Mouse (Mus musculus) cerebellum, adult 18-20 months (tissue): ENCODE results near the gene Mllt10.

Experiments
- DNase-seq, 2 experiments: peaks; one replicate each; pipeline ENCODE4 v3.0.0; 2021

Mllt10 gene

DNA sequence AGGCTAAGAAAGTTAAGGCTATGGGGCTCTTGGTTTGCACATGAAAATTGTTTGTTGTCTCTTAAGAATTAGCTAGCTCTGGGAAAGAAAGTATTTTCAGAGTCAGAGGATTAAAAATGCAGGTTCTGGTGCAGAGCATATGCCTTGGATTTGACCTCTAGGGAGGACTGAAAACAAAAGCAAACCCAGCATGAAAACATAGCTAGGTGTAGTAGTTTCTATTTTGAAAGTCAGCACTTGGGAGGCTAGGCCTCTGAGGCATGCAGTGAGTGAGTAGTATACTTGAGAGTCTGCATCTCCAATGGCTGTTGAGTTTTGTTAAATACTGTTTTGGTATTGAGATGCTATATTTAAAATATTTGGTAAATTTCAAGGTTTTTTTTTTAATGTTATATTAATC lies 39.3 kb downstream of the Mllt10 start:
- DNase-seq: no peak

DNA sequence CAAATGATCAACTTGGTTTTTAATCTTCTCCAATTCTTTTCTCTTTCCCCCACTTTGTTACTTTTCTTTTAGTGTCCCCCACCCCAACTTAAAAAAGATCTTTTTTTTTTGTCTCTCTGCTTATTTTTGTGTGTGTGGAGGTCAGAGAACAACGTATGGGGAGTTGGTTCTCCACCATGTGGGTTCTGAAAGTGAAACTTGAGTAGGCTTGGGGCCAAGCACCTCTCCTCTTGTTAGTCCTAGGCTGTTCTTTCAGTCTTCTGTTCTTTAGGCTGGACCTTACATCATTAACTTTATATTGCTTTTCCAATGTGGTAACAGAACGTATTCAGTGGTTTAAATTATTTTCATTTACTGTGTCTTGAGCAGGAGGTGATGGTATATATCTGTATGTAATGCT lies 40.8 kb downstream of the Mllt10 start:
- DNase-seq: no peak

DNA sequence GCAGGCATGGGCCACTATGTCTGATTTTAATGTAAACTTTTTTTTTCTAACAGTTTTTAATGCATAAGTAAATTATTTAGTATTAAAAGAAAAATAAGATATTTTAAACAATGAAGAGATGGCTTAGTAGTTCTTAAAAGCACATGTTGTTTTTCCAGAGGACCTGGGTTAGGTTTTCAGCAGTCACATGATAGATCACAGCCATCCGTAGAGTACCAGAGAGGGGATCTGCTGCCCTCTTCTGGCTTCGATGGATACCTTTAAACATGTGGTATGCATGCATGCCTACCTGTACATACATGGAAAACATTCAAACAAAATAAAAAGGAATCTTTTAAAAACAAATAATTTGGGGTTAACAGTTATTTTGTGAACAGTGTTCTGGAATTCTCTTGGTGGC lies 45.9 kb downstream of the Mllt10 start:
- peak in 1 of 2 experiments; percentile 12 for DNase-seq

DNA sequence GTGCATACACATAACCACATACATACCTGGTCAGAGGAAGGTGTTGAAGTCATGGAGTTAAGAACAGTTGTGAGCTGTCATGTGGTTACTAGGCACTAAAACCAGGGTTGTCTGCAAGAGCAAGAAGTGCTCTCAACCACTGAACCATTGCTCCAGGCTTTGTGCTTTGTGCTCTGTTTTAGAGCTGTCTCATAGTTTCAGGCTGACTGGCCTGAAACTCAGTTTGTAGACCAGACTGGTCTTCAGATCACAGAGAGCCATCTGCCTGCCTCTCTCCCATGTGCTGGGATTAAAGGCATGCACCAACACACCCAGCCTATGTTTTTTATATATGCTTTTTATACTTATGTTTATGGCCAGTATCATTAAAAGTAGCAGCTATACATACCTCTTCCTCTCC lies 52.5 kb downstream of the Mllt10 start:
- DNase-seq: no peak

DNA sequence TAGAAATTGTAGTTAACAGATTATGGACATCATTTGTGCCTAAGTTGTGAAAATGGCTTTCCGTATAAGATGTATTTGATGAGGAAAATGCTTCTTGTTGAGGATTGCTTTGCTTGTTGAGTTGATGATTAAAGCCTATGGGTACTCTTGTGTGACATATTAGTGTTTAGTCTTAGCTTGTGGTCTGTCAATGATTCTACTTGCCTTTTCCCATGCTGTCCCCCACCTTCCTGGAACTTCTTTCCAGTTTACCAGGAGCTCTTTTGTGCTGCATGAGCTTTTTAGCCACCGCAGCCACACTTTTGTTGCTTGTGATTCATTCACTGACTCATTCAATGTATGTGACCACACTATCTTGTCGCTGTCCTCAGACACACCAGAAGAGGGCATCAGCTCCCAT lies 53.2 kb downstream of the Mllt10 start:
- DNase-seq: no peak

DNA sequence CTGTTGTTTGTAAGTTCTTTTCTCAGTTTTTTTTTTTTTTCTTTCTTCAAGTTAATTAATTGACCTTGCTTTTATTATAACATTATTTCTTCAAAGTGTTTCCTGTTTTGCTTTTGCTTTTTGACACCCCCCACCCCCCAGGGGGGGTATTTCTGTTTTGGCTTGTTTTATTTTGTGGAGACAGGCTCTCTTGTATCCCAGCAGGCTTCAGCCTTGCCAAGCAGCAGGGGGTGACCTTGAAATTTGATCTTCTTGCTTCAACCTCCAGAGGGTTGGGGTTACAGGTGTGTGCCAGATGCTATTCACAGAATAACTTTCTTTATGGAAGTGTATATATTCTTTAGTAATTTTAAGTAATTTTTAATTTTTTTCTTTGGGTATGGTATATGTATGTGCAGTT lies 56.4 kb downstream of the Mllt10 start:
- peak in 1 of 2 experiments; percentile 11 for DNase-seq

DNA sequence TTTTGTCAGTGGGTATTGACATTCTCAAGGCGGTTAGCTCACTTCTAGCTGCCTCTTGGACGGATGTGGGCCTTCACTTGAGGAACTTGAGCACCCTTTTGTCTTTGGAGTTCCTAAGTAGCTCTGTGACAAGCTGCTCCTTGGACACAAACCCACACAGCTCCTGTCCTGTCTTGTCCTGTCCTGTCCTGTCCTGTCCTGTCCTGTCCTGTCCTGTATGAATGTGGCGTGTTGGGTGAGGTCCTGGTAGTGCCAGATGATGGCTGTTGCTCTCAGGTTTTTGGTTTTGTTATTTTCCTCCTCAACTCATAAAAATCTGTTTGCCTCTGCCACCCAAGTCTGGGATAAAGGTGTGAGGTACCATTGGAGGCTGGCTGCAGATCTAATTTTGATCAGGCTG lies 61.4 kb downstream of the Mllt10 start:
- no peak for DNase-seq

DNA sequence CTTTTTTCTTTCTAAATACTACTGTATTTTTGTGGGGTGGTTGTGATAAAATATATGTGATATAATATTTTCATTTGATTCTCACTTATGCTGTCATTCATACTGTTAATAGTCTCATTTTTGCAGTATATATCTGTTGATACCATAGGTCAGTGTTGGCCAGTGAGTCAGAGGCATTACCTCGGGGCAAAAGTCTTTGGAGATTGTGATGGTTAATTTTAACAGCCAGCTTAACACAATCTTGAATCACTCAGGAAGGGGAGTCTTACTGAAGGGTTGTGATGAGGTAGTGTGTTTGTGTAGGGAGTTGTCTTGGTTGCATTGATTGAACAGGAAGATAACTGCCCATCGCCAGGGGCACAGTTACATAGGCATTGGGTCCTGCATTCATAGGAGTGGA lies 83.1 kb downstream of the Mllt10 start:
- DNase-seq: no peak

DNA sequence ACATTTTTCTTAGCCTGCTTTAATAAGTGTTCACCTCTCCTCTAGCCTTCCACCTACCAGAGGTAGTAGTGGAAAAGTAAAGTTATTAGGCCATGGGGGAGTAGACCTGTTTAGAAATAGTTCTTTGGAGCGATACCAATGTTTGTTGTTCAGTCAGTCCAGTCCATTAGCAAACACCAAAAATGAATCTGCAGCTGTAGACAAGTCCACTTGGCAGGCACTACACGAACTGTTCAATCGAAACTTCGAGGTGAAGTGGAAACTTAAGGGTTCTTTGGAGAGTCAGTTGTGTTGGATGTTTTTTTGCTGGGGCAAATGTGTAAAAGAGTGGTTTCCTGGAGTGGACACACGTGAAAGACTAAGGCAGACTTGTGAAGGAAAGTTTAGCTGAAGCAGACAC lies 84.6 kb downstream of the Mllt10 start:
- no peak for DNase-seq

DNA sequence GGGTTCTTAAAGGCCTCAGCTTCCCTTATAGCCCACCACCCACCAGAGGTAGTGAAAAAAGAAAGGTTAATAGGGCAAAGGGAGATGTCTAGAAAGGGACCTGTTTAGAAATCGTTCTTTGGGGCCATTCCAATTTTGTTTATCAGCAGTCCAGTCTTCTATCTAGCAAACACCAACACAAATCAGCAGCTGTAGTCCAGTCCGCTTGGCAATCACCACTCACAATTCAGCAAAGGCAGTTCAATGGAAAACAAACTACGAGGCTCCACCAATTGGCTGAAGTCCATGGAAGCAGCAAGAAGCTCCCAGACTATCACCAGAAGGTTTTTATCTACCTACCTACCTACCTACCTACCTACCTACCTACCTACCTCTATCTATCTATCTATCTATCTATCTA lies 101.1 kb downstream of the Mllt10 start:
- no peak for DNase-seq

DNA sequence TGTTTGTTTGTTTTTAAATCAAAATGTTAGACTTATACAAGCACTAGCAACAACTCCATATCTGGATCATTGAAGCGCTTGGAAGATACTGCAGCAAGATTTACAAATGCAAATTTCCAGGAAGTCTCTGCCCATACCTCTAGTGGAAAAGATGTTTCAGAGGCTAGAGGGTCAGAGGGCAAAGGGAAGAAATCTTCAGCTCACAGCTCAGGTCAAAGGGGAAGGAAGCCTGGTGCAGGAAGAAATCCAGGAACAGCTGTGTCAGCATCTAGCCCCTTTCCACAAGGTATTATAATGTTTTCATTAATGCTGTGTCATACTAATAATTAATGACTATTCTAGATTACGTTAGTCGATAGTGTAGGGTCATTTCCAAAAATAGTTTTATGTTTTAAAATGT lies 104.4 kb downstream of the Mllt10 start:
- no peak for DNase-seq

DNA sequence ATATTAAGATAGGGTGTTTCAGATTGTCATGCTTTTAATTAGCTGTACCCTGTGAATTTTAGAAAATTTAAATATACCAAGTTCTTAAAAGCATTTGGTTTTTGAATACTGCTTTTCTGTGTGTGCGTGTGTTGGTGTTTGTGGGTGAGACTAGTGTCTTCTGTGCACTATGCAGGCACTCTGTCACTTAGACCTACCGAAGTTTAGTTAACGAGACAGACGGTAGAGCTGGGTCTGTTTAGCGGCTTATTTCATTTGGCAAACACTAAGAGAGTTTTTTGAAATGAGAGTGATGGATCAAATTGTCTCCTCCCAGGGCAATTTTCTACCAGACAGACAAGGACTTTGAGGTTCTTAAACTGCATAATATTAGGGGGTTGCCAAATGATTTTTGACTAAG lies 106.0 kb downstream of the Mllt10 start:
- no peak for DNase-seq

DNA sequence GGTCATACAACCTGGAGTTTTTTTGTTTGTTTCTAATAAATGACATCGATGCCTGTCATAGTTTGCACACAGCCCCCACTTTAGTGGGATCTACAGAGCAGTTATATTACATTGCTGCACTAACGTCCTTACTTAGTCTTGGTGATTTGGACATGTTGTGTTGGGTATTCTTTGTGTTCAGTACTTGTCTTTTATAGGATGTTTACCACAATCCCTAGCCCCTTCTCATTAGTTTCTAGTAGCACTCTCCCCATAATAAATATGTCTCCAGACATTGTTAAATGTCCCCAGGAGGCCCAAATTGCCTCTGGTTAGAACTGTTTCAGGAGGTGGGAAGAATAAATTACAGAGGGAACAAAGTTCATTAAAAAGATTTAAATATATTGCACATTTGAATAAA lies 110.5 kb downstream of the Mllt10 start:
- DNase-seq: no peak

DNA sequence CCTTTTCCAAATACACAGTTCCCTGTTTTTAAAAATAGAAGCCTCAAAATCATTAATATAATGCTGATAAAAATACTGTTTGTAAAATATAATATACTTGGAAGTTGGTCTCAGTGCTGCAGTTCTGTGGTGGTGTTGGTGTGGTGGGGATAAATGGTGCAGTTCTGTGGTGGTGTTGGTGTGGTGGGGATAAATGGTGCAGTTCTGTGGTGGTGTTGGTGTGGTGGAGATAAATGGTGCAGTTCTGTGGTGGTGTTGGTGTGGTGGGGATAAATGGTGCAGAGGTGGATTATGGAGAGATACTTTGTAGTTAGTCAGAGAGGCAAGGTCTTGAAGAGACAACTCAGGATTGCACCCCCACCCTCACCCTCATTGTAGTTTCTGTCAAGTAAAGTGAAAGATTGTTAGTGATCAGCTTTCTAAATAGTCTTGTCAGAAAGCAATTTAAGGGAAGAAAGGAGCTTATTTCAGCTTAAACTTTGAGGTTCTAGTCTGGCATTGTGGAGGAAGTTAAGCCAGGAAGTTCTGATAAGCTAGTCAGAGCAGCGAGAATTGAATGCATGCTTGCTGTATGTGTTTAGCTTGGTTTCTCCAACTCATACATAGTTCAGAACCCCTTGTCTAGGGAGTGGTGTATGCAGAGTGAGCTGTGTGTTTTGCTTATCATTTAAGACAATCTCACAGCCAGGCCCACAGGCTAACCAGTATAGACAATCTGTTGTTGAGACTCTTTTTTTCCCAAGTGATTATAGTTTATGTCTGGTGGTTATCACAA lies 114.3 kb downstream of the Mllt10 start:
- no peak for DNase-seq

DNA sequence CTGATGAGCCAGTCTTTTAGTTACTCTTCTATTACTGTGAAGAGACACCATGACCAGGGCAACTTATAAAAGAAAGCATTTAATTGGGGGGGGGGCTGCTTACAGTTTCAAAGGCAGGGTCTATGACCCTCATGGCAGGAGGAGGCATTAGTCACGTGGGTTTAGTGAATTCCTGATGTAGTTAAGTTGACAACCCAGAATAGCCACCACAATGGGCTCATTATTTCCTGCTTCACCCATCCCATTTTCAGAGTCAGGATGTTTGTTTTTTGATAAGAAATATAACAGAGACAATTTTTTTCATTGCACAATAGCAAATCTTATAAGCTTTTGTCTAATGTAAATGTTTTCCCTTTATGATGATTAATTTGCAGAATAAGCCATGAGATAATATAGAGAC lies 120.2 kb downstream of the Mllt10 start:
- DNase-seq: no peak

DNA sequence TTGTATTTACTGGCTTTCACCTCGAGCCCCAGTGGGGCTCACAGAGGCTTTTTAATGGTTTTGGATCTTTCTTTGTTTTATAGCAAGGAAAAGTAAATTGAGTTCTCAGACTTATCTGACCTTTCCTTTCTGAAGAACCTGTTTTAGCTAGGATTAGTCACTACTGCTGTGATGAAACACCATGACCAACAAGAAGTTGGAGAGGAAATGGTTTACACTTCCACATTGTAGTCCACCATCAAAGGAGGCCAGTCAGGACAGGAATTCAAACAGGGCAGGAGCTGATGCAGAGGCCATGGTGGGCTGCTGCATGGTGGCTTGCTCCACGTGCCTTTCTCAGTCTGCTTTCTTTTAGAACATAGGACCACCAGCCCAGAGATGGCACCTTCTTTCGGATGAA lies 121.2 kb downstream of the Mllt10 start:
- no peak for DNase-seq

DNA sequence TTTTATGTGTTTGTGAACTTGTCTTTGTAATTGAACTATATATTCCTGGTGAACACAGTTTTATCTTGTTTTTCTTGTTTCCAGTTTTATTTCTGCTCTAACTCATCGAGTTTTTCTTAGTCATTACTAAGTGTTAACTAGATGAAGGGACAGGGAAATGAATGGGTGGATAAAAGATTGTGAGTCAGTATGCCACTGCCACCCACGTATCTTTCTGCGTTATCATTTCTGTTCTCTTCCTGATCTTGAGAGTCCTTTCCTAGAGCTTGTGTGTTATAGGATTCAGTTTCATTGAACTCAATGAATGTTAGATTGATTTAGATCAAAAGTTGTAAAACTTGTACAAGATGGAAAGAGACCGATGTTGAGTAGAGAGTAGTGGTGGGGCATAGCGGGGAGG lies 125.3 kb downstream of the Mllt10 start:
- no peak for DNase-seq

DNA sequence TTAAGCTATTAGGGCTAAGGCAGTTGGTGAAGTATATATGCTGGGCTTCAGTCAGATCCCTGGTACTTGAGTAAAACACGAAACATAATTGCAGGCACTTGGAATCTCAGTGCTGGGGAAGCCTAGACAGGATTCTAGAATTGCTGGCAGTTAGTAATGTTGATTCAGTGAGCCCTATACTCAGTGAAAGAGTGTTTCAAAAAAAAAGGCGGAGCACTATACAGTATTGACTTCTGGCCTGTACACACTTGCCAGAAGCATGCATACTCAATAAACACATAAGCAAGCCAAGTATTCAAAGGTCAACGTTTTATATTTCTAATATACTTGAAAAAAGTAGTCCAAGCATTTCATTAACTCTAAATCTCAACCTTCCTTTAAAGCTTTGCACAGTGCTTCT lies 126.6 kb downstream of the Mllt10 start:
- DNase-seq: no peak

DNA sequence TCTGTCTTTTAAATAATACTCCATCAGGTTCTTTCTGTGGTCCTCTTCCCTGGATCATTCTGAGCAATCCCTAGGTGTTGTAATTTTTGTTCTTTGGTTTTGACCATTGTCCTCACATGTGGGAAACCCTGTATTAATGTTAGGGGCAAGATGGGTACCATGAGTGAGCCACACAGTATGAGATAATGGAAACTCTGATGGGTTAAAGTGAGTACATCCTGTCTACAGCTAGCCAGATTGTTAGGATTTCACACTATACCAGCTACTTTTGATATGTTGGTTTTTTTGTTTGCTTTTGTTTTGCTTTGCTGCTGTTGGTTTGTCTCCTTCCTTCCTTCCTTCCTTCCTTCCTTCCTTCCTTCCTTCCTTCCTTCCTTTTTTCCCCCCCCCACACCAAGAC lies 128.0 kb downstream of the Mllt10 start:
- no peak for DNase-seq

DNA sequence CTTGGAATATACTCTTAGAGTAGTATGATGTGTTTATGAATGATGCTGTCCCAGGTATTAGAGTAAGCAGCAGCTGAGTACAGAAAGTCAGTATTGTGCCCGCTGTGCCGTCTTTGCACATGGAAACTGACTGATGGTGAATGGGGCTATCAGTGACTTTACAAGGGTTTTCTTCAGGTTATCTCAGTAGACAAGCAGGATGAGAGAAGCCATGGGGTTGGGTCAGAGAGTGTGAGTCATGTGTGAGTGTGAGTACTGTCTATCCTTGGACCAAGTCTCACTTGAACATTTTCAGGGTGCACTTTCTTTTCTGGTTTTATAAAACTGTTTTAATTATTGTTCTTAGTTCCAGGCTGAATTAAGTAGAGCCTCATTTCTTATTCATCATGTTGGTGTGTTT lies 133.3 kb downstream of the Mllt10 start:
- DNase-seq: no peak

DNA sequence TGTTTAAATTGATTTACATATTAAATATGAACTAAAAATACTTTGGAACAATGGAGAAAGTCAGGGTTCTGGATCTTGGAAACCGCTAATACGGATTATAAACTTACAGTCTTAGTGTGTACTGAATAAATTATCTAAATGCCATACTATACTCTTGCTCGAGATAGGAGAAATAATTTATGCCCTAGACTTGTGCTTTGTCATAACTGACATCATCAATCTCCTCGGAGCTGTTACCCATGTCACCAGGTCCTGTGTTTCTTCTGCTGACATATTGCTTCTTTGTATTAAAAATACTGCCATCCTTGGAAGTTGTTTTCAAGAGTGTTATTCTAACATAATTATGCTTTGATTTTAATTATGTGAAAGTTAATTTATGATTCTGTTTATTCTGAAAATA lies 140.2 kb downstream of the Mllt10 start:
- no peak for DNase-seq

DNA sequence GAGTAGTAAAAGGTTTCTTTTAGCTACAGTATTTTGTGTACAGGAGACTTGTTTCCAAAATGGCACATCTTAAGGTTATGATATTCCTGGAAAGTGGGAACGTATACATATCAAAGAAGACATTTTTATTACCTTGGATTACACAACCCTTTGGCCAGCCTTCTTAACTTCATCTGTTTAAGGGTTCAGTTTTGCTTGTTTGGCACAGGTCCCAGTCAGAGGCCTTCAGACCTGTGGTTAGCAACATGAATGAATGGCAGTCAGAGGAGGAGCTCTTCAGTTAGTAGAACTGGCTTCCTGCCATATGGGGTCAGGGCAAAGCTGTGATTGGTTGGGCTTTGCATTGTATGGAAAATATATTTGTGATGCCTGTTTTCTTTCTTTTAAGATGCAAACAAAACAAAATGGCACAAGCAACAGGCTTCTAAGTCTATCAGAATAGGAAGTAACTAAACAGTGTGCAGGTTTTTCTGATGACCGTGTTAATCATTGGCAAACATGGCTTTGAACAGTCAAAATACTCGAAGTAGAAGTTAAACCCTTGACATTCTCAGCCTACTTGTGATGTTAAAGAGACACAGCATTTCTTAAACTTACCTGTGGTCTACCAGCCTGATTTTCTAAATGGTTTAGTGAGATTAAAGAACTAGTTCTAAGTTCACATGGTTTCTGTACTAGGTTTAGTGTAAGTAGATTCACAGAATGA lies 140.8 kb downstream of the Mllt10 start:
- no peak for DNase-seq

DNA sequence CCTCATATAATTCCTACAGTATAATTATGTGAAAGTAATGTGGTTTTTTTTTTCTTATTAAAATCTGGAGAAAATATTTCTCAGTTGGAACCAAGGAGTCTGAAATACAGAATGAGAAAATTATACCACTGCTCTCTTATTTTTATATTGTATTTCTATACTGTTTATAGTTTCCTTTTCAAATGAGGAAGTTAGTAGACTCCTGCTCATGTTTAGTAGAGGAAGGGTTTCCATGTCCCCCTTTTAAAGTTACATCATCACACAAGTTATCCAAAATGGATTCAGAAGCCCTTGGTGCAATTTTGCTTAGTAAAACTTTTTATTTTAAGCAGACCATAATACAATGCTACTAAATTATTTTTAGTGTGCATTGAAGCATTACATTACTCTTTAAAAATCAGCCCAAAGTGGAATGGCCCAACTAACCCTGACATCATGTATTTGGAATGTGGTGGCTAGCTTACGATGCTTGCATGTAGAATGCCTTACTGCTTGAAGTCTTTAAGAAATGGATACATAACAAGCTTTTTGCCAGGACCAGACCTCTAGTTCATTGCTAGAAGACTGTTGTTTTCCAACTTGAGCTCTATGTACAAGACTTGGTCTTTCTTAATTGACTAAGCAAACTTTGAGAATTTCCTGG lies 146.9 kb downstream of the Mllt10 start:
- no peak for DNase-seq

DNA sequence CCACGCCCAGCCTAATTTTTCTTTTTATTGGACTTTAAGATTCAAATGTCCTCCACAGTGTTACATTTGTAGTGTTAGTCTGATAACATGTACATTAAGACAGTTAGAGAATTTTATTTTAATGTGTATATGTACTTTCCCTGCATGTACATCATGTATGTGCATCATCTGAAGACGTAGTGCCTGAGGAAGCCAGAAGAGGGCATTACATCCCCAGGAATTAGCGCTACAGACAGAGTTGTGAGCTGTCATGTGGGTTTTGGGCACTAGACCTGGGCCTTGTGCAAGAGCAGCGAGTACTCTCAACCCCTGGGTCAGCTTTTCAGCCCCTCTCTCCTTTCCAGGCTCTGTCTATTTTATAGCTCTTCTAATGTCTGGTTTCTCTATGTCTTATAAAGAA lies 147.9 kb downstream of the Mllt10 start:
- no peak for DNase-seq
